Mouse (Mus musculus) kidney, embryonic 14.5 days (tissue): ENCODE measurements around the gene 2810021J22Rik. TPM values are rescaled to one million over a fixed set of nuclear protein-coding genes. Genes with fewer than 3 reads are reported as not detected.

Experiments
- ATAC-seq: fragments of 200-750 bp; cut with Nextera tagmentation; 2 replicates; pipeline ENCODE4 v1.8.0; 2017; ENCODE audit warnings: moderate number of reproducible peaks, mild to moderate bottlenecking, moderate TSS enrichment, moderate library complexity; ENCODE audit not compliant: low FRiP score, low TSS enrichment
- H3K27ac ChIP-seq: fragments of 300-500 bp; sonication (generic); 2 replicates; pipeline ENCODE4 v1.5.1; 2014; ENCODE audit warnings: low read depth, mild to moderate bottlenecking, low read length, moderate library complexity, mixed read lengths
- H3K27me3 ChIP-seq: fragments of 300-500 bp; sonication (generic); 2 replicates; pipeline ENCODE4 v1.6.1; 2014; ENCODE audit warnings: mild to moderate bottlenecking, low read length; ENCODE audit not compliant: control insufficient read depth, insufficient read depth
- H3K36me3 ChIP-seq: fragments of 300-500 bp; sonication (generic); 2 replicates; pipeline ENCODE4 v1.6.1; 2014; ENCODE audit warnings: low read length, mixed read lengths; ENCODE audit not compliant: control insufficient read depth, insufficient read depth
- H3K4me1 ChIP-seq: fragments of 300-500 bp; sonication (generic); 2 replicates; pipeline ENCODE4 v1.6.1; 2014; ENCODE audit warnings: low read length, mixed read lengths; ENCODE audit not compliant: control insufficient read depth, insufficient read depth
- H3K4me2 ChIP-seq: fragments of 300-500 bp; sonication (generic); replicated peaks from 2 replicates; pipeline ENCODE4 v1.6.1; 2014; ENCODE audit warnings: low read depth, mild to moderate bottlenecking, low read length
- H3K4me3 ChIP-seq: fragments of 300-500 bp; sonication (generic); 2 replicates; pipeline ENCODE4 v1.5.1; 2014; ENCODE audit warnings: mild to moderate bottlenecking, low read length
- H3K9ac ChIP-seq: fragments of 300-500 bp; sonication (generic); 2 replicates; pipeline ENCODE4 v1.6.1; 2014; ENCODE audit warnings: low read depth, mild to moderate bottlenecking, low read length, moderate library complexity
- H3K9me3 ChIP-seq: fragments of 300-500 bp; sonication (generic); 2 replicates; pipeline ENCODE4 v1.6.1; 2016; ENCODE audit warnings: low read length; ENCODE audit not compliant: control insufficient read depth
- WGBS: fragments of 180-500 bp; shearing (Covaris S2); extraction: QIAGEN DNeasy Blood & Tissue Kit; methylation state at CpG from one replicate; pipeline ENCODE4 v1.1.7; 2014; 5-methylcytosine and 5-hydroxymethylcytosine counted together
- polyA plus RNA-seq: library from polyadenylated mRNA; unstranded; fragments of >200 nt; fragmentation: Nextera tagmentation; extraction: Ambion mirVana; gene quantifications from 2 replicates; pipeline ENCODE4 v1.2.1, GENCODE M21; 2014

2810021J22Rik gene
- polyA plus RNA-seq, 1 experiment from 2014 or later = 8.8 TPM

- Histone ChIP-seq H3K4me2 (no peak overlapping the region; the same call in none of the 2 replicates), H3K27ac (no peak overlapping the region), H3K4me1 (no peaks in the 10 kb centered on the region; the same call in 1 of the 2 replicates), H3K4me3 (no peak overlapping the region), H3K9me3 (no peaks in the 10 kb centered on the region), H3K9ac (no peak overlapping the region), H3K36me3 (peaks cover 22% of the 10 kb centered on the region; the same call in 1 of the 2 replicates), H3K27me3 (no peaks in the 10 kb centered on the region)
- ATAC-seq = no peak; the same call in 1 of the 2 replicates
- 48% methylated on average over 6 of the region's 6 CpGs for WGBS
Measured at GRCm38 (mm10) chr11:58904838-58905237, 37.8 kb downstream of the 2810021J22Rik start.

- no peak overlapping the region for H3K9ac ChIP-seq
- no peaks in the 10 kb centered on the region for H3K27me3 ChIP-seq
- WGBS = 80% methylated on average over 1 of the region's 1 CpGs
- no peak for ATAC-seq
- no peak overlapping the region for H3K27ac ChIP-seq
- H3K9me3 ChIP-seq = no peaks in the 10 kb centered on the region
- H3K4me3 ChIP-seq = no peak overlapping the region
- H3K4me2 ChIP-seq = no peak overlapping the region; the same call in 1 of the 2 replicates
- no peaks in the 10 kb centered on the region for H3K36me3 ChIP-seq
- peaks cover 6% of the 10 kb centered on the region; the same call in 1 of the 2 replicates for H3K4me1 ChIP-seq
Measured at GRCm38 (mm10) chr11:58913776-58914175, 46.8 kb downstream of the 2810021J22Rik start.

- WGBS = 16% methylated on average over 17 of the region's 17 CpGs
- no peak overlapping the region for H3K27ac ChIP-seq
- ATAC-seq = peak; percentile 25; the same call in 1 of the 2 replicates
Measured at GRCm38 (mm10) chr11:58914461-58915028, 47.5 kb downstream of the 2810021J22Rik start.

GRCm38 (mm10) chr11:58916879-58917744, 50.1 kb downstream of the 2810021J22Rik start:
- Histone ChIP-seq H3K36me3 (no peaks in the 10 kb centered on the region), H3K9me3 (no peaks in the 10 kb centered on the region), H3K27ac (no peak overlapping the region), H3K4me1 (peaks cover 6% of the 10 kb centered on the region; the same call in 1 of the 2 replicates), H3K9ac (no peak overlapping the region), H3K27me3 (no peaks in the 10 kb centered on the region), H3K4me2 (no peak overlapping the region), H3K4me3 (no peak overlapping the region)
- 54% methylated on average over 14 of the region's 14 CpGs for WGBS
- ATAC-seq = no peak

More at GRCm38 (mm10) chr11:58914461-58915028, 47.5 kb downstream of the 2810021J22Rik start:
- Histone ChIP-seq H3K27me3 (no peaks in the 10 kb centered on the region), H3K36me3 (no peaks in the 10 kb centered on the region), H3K4me3 (peak overlapping the region; percentile 31), H3K9me3 (no peaks in the 10 kb centered on the region), H3K4me1 (peaks cover 6% of the 10 kb centered on the region; the same call in 1 of the 2 replicates), H3K4me2 (peak overlapping the region; percentile 62), H3K9ac (peak overlapping the region; percentile 48; the same call in 1 of the 2 replicates)

GRCm38 (mm10) chr11:58917745-58918366, 50.8 kb downstream of the 2810021J22Rik start, which contains the start of gene Btnl10:
Gene Btnl10, plus strand, starts transcription at chr11:58917908.
- 82% methylated on average over 12 of the region's 12 CpGs for WGBS
- Histone ChIP-seq H3K4me1 (peaks cover 6% of the 10 kb centered on the region; the same call in 1 of the 2 replicates), H3K27me3 (no peaks in the 10 kb centered on the region), H3K4me3 (no peak within 1 kb of the TSS), H3K4me2 (no peak within 1 kb of the TSS), H3K27ac (no peak within 1 kb of the TSS), H3K36me3 (no peaks in the 10 kb centered on the region), H3K9me3 (no peaks in the 10 kb centered on the region), H3K9ac (no peak within 1 kb of the TSS)
- ATAC-seq = no peak

- no peak overlapping the region for H3K9ac ChIP-seq
- H3K4me1 ChIP-seq = peaks cover 6% of the 10 kb centered on the region; the same call in 1 of the 2 replicates
- no peak overlapping the region for H3K27ac ChIP-seq
- H3K4me2 ChIP-seq = no peak overlapping the region
- 70% methylated on average over 5 of the region's 5 CpGs for WGBS
- no peaks in the 10 kb centered on the region for H3K9me3 ChIP-seq
- no peak for ATAC-seq
- H3K4me3 ChIP-seq = no peak overlapping the region
- H3K27me3 ChIP-seq = no peaks in the 10 kb centered on the region
- no peaks in the 10 kb centered on the region for H3K36me3 ChIP-seq
Measured at GRCm38 (mm10) chr11:58918759-58919158, 51.7 kb downstream of the 2810021J22Rik start.

- H3K9ac ChIP-seq = no peak overlapping the region
- H3K4me2 ChIP-seq = no peak overlapping the region
- ATAC-seq = no peak
- H3K4me3 ChIP-seq = no peak overlapping the region
- no peaks in the 10 kb centered on the region for H3K4me1 ChIP-seq
- 81% methylated on average over 9 of the region's 9 CpGs for WGBS
- no peak overlapping the region for H3K27ac ChIP-seq
- no peaks in the 10 kb centered on the region for H3K36me3 ChIP-seq
- H3K9me3 ChIP-seq = no peaks in the 10 kb centered on the region
- H3K27me3 ChIP-seq = no peaks in the 10 kb centered on the region
Measured at GRCm38 (mm10) chr11:58922420-58922819, 55.4 kb downstream of the 2810021J22Rik start.

- WGBS = 84% methylated on average over 2 of the region's 3 CpGs
- H3K4me3 ChIP-seq = no peak overlapping the region
- no peak overlapping the region for H3K9ac ChIP-seq
- no peaks in the 10 kb centered on the region for H3K27me3 ChIP-seq
- no peak for ATAC-seq
- no peak overlapping the region for H3K4me2 ChIP-seq
- no peak overlapping the region for H3K27ac ChIP-seq
- H3K9me3 ChIP-seq = no peaks in the 10 kb centered on the region
- peaks cover 6% of the 10 kb centered on the region for H3K36me3 ChIP-seq
- no peaks in the 10 kb centered on the region for H3K4me1 ChIP-seq
Measured at GRCm38 (mm10) chr11:58926651-58927050, 59.6 kb downstream of the 2810021J22Rik start.
